Mouse (Mus musculus): ENCODE measurements around the gene Vps11. TPM values are rescaled to one million over a fixed set of nuclear protein-coding genes. Genes with fewer than 3 reads are reported as not detected.
"Not testable (repeated sequence)": the region's sequence is repeated elsewhere in the genome, so short reads cannot be mapped to it uniquely, and the experiment has no call there.

Gene Vps11
- polyA plus RNA-seq, 1 experiment from 2014 or later, result 19.7 TPM

DNA sequence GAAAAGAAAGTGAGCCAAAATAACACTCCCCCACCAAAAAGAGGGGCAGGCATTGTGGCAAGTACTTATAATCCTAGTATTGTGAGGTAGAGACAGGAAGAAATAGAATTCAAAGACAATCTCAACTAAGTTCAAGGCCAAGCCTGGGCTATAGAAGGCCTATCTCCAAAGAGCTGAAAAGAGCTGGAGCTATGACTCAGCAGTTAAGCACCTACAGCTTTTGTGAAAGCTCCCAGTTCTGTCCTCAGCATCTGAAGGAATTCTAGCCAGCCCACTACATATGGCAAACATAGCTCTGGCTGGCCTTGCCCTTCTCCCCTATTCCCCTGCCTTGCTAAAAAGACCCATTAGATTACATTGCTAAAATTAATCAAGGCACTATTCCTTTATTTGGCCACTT, 11.9 kb upstream of the Vps11 start:
- Histone ChIP-seq H3K4me1 (replicated peaks) (peaks cover 2% of the 10 kb centered on the region; the same call in 1 of the 2 replicates), H3K4me3 (no peak overlapping the region)
- peak; percentile 18; the same call in 1 of the 2 replicates for ATAC-seq (ENCODE audit: insufficient number of reproducible peaks, low FRiP score)

DNA sequence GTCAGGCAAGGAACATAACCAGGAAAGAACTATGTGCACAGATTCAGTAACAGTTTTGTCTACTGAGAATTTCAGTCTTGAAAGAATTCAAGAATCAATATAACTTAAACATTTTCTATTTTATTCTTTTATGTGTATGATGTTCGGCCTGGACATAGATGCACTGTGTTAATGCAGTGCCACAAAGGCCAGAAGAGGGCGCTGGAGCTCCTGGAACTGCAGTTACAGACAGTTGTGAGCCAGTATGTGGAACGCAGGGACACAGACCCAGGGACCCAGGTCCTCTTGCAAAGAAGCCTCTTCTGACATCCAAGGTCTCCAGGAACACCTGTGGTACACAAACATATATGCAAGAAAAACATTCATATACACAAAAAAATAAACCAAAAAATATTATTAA, 3.0 kb upstream of the Vps11 start:
- Histone ChIP-seq H3K4me3 (no peak overlapping the region), H3K27me3 (replicated peaks) (no peaks in the 10 kb centered on the region), H3K4me1 (replicated peaks) (peaks cover 7% of the 10 kb centered on the region), H3K36me3 (peaks cover 2% of the 10 kb centered on the region), H3K27ac (ENCODE audit: poor library complexity, severe bottlenecking) (no peak overlapping the region), H3K4me2 (no peak overlapping the region), H3K9me3 (replicated peaks) (no peaks in the 10 kb centered on the region), H3K9ac (no peak overlapping the region)
- 60% methylated on average over 3 of the region's 3 CpGs for WGBS
- no peak for ATAC-seq (ENCODE audit: insufficient number of reproducible peaks, low FRiP score)

More for the DNA sequence above, 11.9 kb upstream of the Vps11 start:
- H3K27ac ChIP-seq (ENCODE audit: poor library complexity, severe bottlenecking), result no peak overlapping the region
- no peak overlapping the region for H3K4me2 ChIP-seq
- H3K36me3 ChIP-seq, result no peaks in the 10 kb centered on the region
- no peaks in the 10 kb centered on the region for H3K9me3 ChIP-seq (replicated peaks)
- H3K27me3 ChIP-seq (replicated peaks), result no peaks in the 10 kb centered on the region
- H3K9ac ChIP-seq, result no peak overlapping the region

DNA sequence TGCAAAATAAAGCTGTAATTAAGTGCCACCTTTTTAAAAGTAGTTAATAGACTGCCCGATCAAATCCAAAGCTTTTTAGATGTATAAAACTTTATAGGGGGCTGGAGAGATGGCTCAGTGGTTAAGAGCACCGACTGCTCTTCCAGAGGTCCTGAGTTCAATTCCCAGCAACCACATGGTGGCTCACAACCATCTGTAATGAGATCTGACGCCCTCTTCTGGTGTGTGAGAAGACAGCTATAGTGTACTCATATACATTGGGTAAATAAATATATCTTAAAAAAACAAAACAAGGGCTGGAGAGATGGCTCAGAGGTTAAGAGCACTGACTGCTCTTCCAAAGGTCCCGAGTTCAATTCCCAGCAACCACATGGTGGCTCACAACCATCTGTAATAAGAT, 461 bp upstream of the Vps11 start:
- Histone ChIP-seq H3K4me3 (peak overlapping the region; percentile 99), H3K36me3 (peaks cover 24% of the 10 kb centered on the region), H3K4me2 (peak overlapping the region; percentile 96)
- not testable (repeated sequence) for H3K27me3 ChIP-seq (replicated peaks); H3K9me3 ChIP-seq (replicated peaks); H3K27ac ChIP-seq (ENCODE audit: poor library complexity, severe bottlenecking); H3K9ac ChIP-seq; ATAC-seq (ENCODE audit: insufficient number of reproducible peaks, low FRiP score); H3K4me1 ChIP-seq (replicated peaks)
- 45% methylated on average over 4 of the region's 4 CpGs for WGBS

DNA sequence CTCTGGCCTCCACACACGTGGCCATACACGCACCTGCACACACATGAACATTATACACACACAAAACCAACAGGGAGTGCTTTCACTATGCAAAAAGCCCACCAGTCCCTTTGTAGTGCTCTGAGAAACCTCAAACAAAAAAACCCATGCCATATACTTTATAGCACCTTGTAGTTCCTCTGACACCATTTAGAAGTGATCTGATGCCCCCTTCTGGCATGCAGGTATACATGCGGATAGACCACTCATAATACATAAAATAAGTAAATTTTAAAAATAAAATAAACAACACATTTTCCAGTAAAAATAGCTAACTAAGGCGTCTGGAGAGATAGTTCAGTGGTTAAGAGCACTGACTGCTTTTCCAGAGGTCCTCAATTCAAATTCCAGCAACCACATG, 4.3 kb downstream of the Vps11 start:
- no peaks in the 10 kb centered on the region for H3K27me3 ChIP-seq (replicated peaks)
- H3K36me3 ChIP-seq, result peaks cover 72% of the 10 kb centered on the region
- no peak overlapping the region for H3K9ac ChIP-seq
- no peak overlapping the region for H3K4me3 ChIP-seq
- no peaks in the 10 kb centered on the region for H3K9me3 ChIP-seq (replicated peaks)
- no peak overlapping the region for H3K27ac ChIP-seq (ENCODE audit: poor library complexity, severe bottlenecking)
- H3K4me1 ChIP-seq (replicated peaks), result peaks cover 7% of the 10 kb centered on the region
- whole genome bisulfite sequencing, result 74% methylated on average over 4 of the region's 4 CpGs
- no peak for ATAC-seq (ENCODE audit: insufficient number of reproducible peaks, low FRiP score)
- H3K4me2 ChIP-seq, result no peak overlapping the region

DNA sequence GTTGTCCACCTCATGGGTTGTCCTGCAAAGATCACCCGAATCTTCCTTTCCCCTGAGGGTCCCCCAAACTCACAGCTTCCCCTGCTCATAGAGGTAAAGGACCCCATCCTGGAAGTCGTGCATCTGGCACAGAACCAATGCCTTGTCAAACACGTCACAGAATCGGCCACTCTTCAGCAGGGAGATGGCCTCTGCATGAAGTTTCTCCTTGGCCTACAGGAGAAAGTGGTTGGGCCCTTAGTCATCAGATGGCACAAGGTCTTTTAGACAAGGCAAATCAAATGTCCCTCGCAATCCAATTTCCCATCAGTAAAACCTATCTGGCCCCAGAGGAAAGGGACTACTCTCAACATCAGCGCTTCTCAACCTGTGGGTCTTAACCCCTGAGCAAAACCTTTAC, 8.3 kb downstream of the Vps11 start:
- Histone ChIP-seq H3K27ac (ENCODE audit: poor library complexity, severe bottlenecking) (no peak overlapping the region), H3K9me3 (replicated peaks) (no peaks in the 10 kb centered on the region), H3K9ac (no peak overlapping the region), H3K4me1 (replicated peaks) (no peaks in the 10 kb centered on the region), H3K36me3 (peaks cover 95% of the 10 kb centered on the region), H3K4me2 (no peak overlapping the region), H3K27me3 (replicated peaks) (no peaks in the 10 kb centered on the region), H3K4me3 (no peak overlapping the region)
- 90% methylated on average over 6 of the region's 6 CpGs for WGBS
- ATAC-seq (ENCODE audit: insufficient number of reproducible peaks, low FRiP score), result no peak

DNA sequence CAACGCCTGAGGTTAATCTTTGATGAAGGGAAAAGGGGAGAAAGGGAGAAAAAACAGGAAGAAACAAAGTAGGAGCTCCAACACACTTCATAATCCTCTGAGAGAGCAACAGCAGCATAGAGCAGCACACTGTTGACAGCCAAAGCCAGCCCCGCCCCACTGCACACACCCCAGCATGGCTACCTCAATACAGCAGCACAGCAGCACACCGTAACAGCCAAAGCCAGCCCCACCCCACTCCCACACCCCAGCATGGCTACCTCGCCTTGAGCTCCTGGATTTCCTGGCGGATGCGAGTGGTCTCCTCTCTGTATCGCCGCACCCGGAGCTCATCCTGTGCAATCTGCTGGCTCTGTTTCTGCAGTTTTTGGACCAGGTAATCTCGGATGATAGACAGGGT, 9.1 kb downstream of the Vps11 start:
- Histone ChIP-seq H3K36me3 (peaks cover 97% of the 10 kb centered on the region), H3K4me2 (no peak overlapping the region), H3K9ac (no peak overlapping the region), H3K4me3 (no peak overlapping the region), H3K9me3 (replicated peaks) (no peaks in the 10 kb centered on the region), H3K27ac (ENCODE audit: poor library complexity, severe bottlenecking) (no peak overlapping the region), H3K27me3 (replicated peaks) (no peaks in the 10 kb centered on the region), H3K4me1 (replicated peaks) (no peaks in the 10 kb centered on the region)
- 89% methylated on average over 10 of the region's 10 CpGs for WGBS
- ATAC-seq (ENCODE audit: insufficient number of reproducible peaks, low FRiP score), result peak; percentile 63; the same call in 1 of the 2 replicates

DNA sequence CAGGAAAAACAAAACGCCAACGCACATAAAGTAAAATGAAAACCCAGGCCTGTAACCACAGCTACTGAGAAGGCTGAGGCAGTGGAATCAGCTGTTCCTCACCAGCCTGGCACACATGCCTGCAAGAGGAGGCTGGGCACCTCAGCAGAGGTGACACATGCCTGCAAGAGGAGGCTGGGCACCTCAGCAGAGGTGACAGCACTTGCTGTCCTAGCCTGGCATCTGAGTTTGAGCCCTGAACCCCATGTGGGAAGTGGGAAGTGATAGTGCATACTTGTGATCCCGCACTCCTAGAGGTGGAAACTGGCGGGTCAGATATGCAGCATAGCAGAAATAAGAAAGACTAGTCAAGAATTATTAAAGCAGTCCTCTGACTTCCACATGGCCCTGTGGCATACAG, 10.1 kb downstream of the Vps11 start:
- Histone ChIP-seq H3K27me3 (replicated peaks) (no peaks in the 10 kb centered on the region), H3K4me1 (replicated peaks) (no peaks in the 10 kb centered on the region), H3K4me3 (no peak overlapping the region), H3K36me3 (peaks cover 97% of the 10 kb centered on the region), H3K27ac (ENCODE audit: poor library complexity, severe bottlenecking) (no peak overlapping the region), H3K4me2 (no peak overlapping the region), H3K9me3 (replicated peaks) (no peaks in the 10 kb centered on the region), H3K9ac (no peak overlapping the region)
- 97% methylated on average over 4 of the region's 4 CpGs for WGBS
- no peak for ATAC-seq (ENCODE audit: insufficient number of reproducible peaks, low FRiP score)

DNA sequence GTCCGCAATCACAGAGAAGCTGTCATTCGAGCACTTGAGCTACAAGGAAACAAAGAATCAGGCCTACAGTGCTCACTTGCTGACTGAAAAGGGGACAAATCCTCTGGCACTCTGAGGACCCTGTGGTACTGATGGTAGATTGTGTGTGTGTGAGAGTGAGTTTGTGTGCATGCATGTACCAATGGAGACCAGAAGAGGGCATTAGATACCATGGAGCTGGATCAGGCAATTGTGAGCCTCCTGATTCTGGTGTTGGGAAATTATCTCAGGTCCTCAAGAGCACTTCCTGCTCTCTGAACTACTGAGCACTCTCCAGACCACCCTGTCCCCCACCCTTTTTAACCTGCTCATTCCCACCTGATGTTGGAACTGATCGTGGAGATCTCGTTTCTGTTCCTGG, 12.9 kb downstream of the Vps11 start:
- 93% methylated on average over 4 of the region's 4 CpGs for WGBS
- no peak overlapping the region for H3K9ac ChIP-seq

DNA sequence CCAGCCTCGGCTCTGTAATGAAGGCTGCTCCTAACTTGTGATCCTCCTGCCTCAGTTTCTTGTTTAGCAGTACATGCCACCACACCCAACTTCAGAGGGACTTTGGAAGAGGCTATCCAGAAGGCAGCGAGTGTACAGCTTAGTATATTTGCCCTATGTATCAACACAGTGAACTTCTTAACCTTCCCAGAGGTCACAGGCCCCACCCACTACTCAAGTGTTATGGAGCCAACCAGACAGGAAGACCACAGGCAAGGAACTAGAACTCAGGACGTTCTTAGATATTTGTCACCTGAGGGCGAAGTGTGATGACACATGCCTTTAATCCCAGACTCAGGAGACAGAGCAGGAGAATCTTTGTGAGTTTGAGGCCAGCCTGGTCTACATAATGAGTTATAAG, 13.8 kb downstream of the Vps11 start:
- no peak for ATAC-seq (ENCODE audit: insufficient number of reproducible peaks, low FRiP score)
- H3K27ac ChIP-seq (ENCODE audit: poor library complexity, severe bottlenecking), result no peak overlapping the region
- no peak overlapping the region for H3K4me2 ChIP-seq
- no peaks in the 10 kb centered on the region for H3K27me3 ChIP-seq (replicated peaks)
- H3K9ac ChIP-seq, result no peak overlapping the region
- WGBS, result 87% methylated on average over 4 of the region's 4 CpGs
- H3K36me3 ChIP-seq, result peaks cover 60% of the 10 kb centered on the region
- H3K9me3 ChIP-seq (replicated peaks), result no peaks in the 10 kb centered on the region
- H3K4me3 ChIP-seq, result no peak overlapping the region
- peaks cover 10% of the 10 kb centered on the region for H3K4me1 ChIP-seq (replicated peaks)

More for the DNA sequence above, 12.9 kb downstream of the Vps11 start:
- peaks cover 3% of the 10 kb centered on the region; the same call in 1 of the 2 replicates for H3K4me1 ChIP-seq (replicated peaks)
- H3K9me3 ChIP-seq (replicated peaks), result no peaks in the 10 kb centered on the region
- no peak for ATAC-seq (ENCODE audit: insufficient number of reproducible peaks, low FRiP score)
- no peak overlapping the region for H3K4me3 ChIP-seq
- H3K27me3 ChIP-seq (replicated peaks), result no peaks in the 10 kb centered on the region
- no peak overlapping the region for H3K4me2 ChIP-seq
- H3K27ac ChIP-seq (ENCODE audit: poor library complexity, severe bottlenecking), result no peak overlapping the region
- peaks cover 69% of the 10 kb centered on the region for H3K36me3 ChIP-seq

DNA sequence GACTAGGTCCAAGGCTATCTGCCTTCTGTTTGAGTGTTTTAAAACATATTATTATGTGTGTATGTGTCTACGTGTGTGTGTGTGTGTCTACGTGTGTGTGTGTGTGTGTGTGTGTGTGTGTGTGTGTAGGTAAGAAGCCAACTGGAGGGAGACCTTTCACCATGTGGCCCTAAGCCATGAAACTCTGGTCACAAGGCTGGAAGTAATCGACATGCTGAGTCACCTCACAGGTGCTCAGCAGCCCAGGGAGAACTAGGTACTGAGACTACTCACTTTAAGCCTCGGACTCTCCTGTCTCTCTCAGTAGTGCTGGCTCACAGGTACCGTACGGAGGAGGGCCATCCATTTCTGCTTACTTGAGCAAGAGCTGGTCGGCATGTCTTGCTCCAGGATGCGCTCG, 14.3 kb downstream of the Vps11 start:
- WGBS, result 94% methylated on average over 9 of the region's 9 CpGs
- Histone ChIP-seq H3K27me3 (replicated peaks) (no peaks in the 10 kb centered on the region), H3K27ac (ENCODE audit: poor library complexity, severe bottlenecking) (no peak overlapping the region), H3K9ac (no peak overlapping the region), H3K36me3 (peaks cover 56% of the 10 kb centered on the region), H3K4me2 (no peak overlapping the region), H3K9me3 (replicated peaks) (no peaks in the 10 kb centered on the region), H3K4me1 (replicated peaks) (peaks cover 15% of the 10 kb centered on the region), H3K4me3 (no peak overlapping the region)
- no peak for ATAC-seq (ENCODE audit: insufficient number of reproducible peaks, low FRiP score)

DNA sequence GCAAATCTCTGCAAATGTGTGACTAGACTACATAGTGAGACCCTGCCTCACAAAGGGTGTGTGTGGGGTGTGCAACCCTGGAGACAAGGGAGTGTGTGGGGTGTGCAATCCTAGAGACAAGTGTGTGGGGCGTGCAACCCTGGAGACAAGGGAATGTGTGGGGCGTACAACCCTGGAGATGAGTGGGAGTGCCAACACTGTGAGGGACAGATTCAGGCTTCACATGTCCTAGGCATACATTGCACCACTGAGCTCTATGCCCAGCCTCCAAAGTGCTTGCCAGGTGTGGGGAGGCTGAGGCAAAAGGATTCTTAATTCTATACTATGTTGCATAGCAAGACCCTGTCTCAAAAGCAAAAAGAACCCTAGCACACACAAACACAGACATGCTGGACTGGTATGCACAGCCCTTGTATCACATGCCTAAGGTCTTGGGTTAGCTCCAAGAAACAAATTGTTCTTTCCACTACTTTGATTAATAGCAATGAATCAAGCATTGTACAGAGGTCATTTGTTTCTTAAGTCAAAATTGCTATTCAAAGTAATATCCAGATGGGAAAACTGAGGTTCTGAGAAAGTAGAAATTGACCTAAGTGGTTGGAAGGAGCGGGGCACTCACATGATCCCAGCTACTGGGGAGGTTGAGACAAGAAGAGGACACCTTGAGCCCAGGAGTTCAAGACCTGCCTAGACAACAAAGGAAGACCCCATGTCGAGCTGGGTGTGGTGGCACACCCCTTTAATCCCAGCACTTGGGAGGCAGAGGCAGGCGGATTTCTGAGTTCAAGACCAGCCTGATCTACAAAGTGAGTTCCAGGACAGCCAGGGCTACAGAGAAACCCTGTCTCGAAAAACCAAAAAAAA, 15.7 kb downstream of the Vps11 start:
- 83% methylated on average over 6 of the region's 6 CpGs for WGBS
- Histone ChIP-seq H3K36me3 (peaks cover 52% of the 10 kb centered on the region), H3K27me3 (replicated peaks) (no peaks in the 10 kb centered on the region), H3K9ac (no peak overlapping the region), H3K4me1 (replicated peaks) (peaks cover 22% of the 10 kb centered on the region), H3K4me2 (no peak overlapping the region), H3K4me3 (no peak overlapping the region), H3K27ac (ENCODE audit: poor library complexity, severe bottlenecking) (no peak overlapping the region), H3K9me3 (replicated peaks) (no peaks in the 10 kb centered on the region)
- ATAC-seq (ENCODE audit: insufficient number of reproducible peaks, low FRiP score), result no peak

Data from heart, embryonic 12.5 days (tissue).